Mouse (Mus musculus) liver, embryonic 13.5 days (tissue): ENCODE measurements around the gene Slc6a8. TPM values are rescaled to one million over a fixed set of nuclear protein-coding genes. Genes with fewer than 3 reads are reported as not detected.

Experiments
- ATAC-seq: fragments of 200-750 bp; cut with Nextera tagmentation; 2 replicates; pipeline ENCODE4 v1.8.0; 2017; ENCODE audit warnings: low read depth, mild to moderate bottlenecking, moderate number of reproducible peaks, moderate library complexity
- DNase-seq: peaks from one replicate; pipeline ENCODE4 v3.0.0; 2022
- H3K27ac ChIP-seq: fragments of 300-500 bp; sonication (generic); 2 replicates; pipeline ENCODE4 v1.5.1; 2015; ENCODE audit warnings: moderate library complexity, mild to moderate bottlenecking, inconsistent platforms
- H3K27me3 ChIP-seq: fragments of 300-500 bp; sonication (generic); 2 replicates; pipeline ENCODE4 v1.6.1; 2015; ENCODE audit warnings: mild to moderate bottlenecking, inconsistent platforms
- H3K36me3 ChIP-seq: fragments of 300-500 bp; sonication (generic); 2 replicates; pipeline ENCODE4 v1.6.1; 2015; ENCODE audit warnings: mild to moderate bottlenecking, inconsistent platforms
- H3K4me1 ChIP-seq: fragments of 300-500 bp; sonication (generic); replicated peaks from 2 replicates; pipeline ENCODE4 v1.6.1; 2015; ENCODE audit warnings: inconsistent platforms
- H3K4me2 ChIP-seq: fragments of 300-500 bp; sonication (generic); 2 replicates; pipeline ENCODE4 v1.6.1; 2015; ENCODE audit warnings: inconsistent platforms, mild to moderate bottlenecking, moderate library complexity
- H3K4me3 ChIP-seq: fragments of 300-500 bp; sonication (generic); replicated peaks from 2 replicates; pipeline ENCODE4 v1.5.1; 2015; ENCODE audit warnings: mild to moderate bottlenecking, inconsistent platforms
- H3K9ac ChIP-seq: fragments of 300-500 bp; sonication (generic); 2 replicates; pipeline ENCODE4 v1.6.1; 2015; ENCODE audit warnings: mild to moderate bottlenecking, inconsistent platforms
- H3K9me3 ChIP-seq: fragments of 300-500 bp; sonication (generic); replicated peaks from 2 replicates; pipeline ENCODE4 v1.6.1; 2016; ENCODE audit warnings: inconsistent platforms
- WGBS: fragments of 180-500 bp; shearing (Covaris S2); methylation state at CpG from one replicate; pipeline ENCODE4 v1.1.7; 2015; ENCODE audit not compliant: insufficient replicate concordance; 5-methylcytosine and 5-hydroxymethylcytosine counted together
- polyA plus RNA-seq: library from polyadenylated mRNA; unstranded; fragments of >200 nt; fragmentation: Nextera tagmentation; extraction: Ambion mirVana; gene quantifications from 2 replicates; pipeline ENCODE4 v1.2.1, GENCODE M21; 2015

The Slc6a8 gene
- polyA plus RNA-seq, 1 experiment from 2014 or later = 0.41 TPM

- Histone ChIP-seq H3K9ac (no peak overlapping the region), H3K4me1 (no peaks in the 10 kb centered on the region), H3K27me3 (peaks cover 14% of the 10 kb centered on the region), H3K4me2 (peak overlapping the region; percentile 63), H3K27ac (no peak overlapping the region), H3K9me3 (no peaks in the 10 kb centered on the region), H3K4me3 (no peak overlapping the region), H3K36me3 (no peaks in the 10 kb centered on the region)
- no peak for DNase-seq
- WGBS = 48% methylated on average over 13 of the region's 13 CpGs
- ATAC-seq = no peak
These were observed 13.9 kb upstream of the Slc6a8 start for GRCm38 (mm10) chrX:73658936-73659574.

GRCm38 (mm10) chrX:73659575-73660283, 13.2 kb upstream of the Slc6a8 start, which contains the start of gene Pnck:
TSS of gene Pnck (minus strand) at chrX:73660117.
- Histone ChIP-seq H3K27ac (no peak within 1 kb of the TSS), H3K4me2 (peak within 1 kb of the TSS; percentile 63), H3K36me3 (no peaks in the 10 kb centered on the region), H3K9ac (peak within 1 kb of the TSS; percentile 29; the same call in 1 of the 2 replicates), H3K9me3 (no peaks in the 10 kb centered on the region), H3K27me3 (peaks cover 14% of the 10 kb centered on the region), H3K4me1 (no peaks in the 10 kb centered on the region), H3K4me3 (peak within 1 kb of the TSS; percentile 46)
- 0 out of 2 replicates have a peak, but pooled peaks have one; percentile 18 for ATAC-seq
- no peak for DNase-seq
- 20% methylated on average over 49 of the region's 57 CpGs for WGBS

- ATAC-seq (no peak), DNase-seq (no peak)
- 0 out of 2 replicates have a peak overlapping the region, but pooled peaks have one; percentile 29 for H3K9ac ChIP-seq
- H3K27me3 ChIP-seq = peaks cover 14% of the 10 kb centered on the region
- no peak overlapping the region for H3K27ac ChIP-seq
- H3K4me1 ChIP-seq = no peaks in the 10 kb centered on the region
- H3K9me3 ChIP-seq = no peaks in the 10 kb centered on the region
- WGBS = 47% methylated on average over 3 of the region's 3 CpGs
- no peaks in the 10 kb centered on the region for H3K36me3 ChIP-seq
- H3K4me3 ChIP-seq = peak overlapping the region; percentile 46
- peak overlapping the region; percentile 63 for H3K4me2 ChIP-seq
These were observed 12.7 kb upstream of the Slc6a8 start for GRCm38 (mm10) chrX:73660284-73660665.

DNA sequence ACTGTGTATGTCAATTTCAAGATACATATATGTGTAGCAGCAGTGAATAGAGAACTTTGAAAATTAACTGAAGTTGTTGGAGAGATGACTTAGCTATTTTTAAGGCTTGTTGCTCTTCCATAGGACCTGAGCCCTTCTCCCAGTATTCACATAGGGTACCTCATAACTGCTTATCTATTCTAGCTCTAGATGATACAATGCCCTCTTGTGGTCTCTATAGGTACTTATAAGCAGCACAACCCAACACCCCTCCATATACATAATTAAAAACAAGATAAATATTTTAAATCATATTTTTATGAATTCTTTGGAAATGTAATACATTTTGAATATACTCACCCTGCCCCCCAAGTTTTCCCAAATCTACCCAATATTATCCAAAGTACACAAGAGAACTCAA, 9.8 kb upstream of the Slc6a8 start:
- Histone ChIP-seq H3K27me3 (peaks cover 14% of the 10 kb centered on the region), H3K9ac (no peak overlapping the region), H3K27ac (no peak overlapping the region), H3K36me3 (no peaks in the 10 kb centered on the region), H3K4me3 (no peak overlapping the region), H3K4me1 (no peaks in the 10 kb centered on the region), H3K9me3 (no peaks in the 10 kb centered on the region), H3K4me2 (no peak overlapping the region)
- no peak for ATAC-seq
- DNase-seq = no peak

GRCm38 (mm10) chrX:73672031-73672431, 919 bp upstream of the Slc6a8 start:
- H3K9ac ChIP-seq = no peak overlapping the region
- H3K36me3 ChIP-seq = no peaks in the 10 kb centered on the region
- H3K4me3 ChIP-seq = no peak overlapping the region
- no peak overlapping the region for H3K27ac ChIP-seq
- WGBS = 48% methylated on average over 4 of the region's 4 CpGs
- H3K27me3 ChIP-seq = peaks cover 36% of the 10 kb centered on the region
- ATAC-seq (peak; percentile 41; the same call in 1 of the 2 replicates), DNase-seq (peak; percentile 13)
- no peaks in the 10 kb centered on the region for H3K4me1 ChIP-seq
- no peaks in the 10 kb centered on the region for H3K9me3 ChIP-seq
- H3K4me2 ChIP-seq = no peak overlapping the region

- peak overlapping the region; percentile 72 for H3K4me2 ChIP-seq
- 22% methylated on average over 32 of the region's 42 CpGs for WGBS
- peak overlapping the region; percentile 56 for H3K4me3 ChIP-seq
- H3K36me3 ChIP-seq = no peaks in the 10 kb centered on the region
- ATAC-seq = no peak
- peak overlapping the region; percentile 64 for H3K9ac ChIP-seq
- H3K9me3 ChIP-seq = no peaks in the 10 kb centered on the region
- peaks cover 36% of the 10 kb centered on the region for H3K27me3 ChIP-seq
- DNase-seq = no peak
- no peaks in the 10 kb centered on the region for H3K4me1 ChIP-seq
- no peak overlapping the region for H3K27ac ChIP-seq
These were observed 643 bp downstream of the Slc6a8 start for GRCm38 (mm10) chrX:73673619-73673967.

GRCm38 (mm10) chrX:73673968-73674661, 1.2 kb downstream of the Slc6a8 start:
- Histone ChIP-seq H3K27ac (no peak overlapping the region), H3K9me3 (no peaks in the 10 kb centered on the region), H3K27me3 (peaks cover 36% of the 10 kb centered on the region), H3K4me2 (peak overlapping the region; percentile 72), H3K4me1 (no peaks in the 10 kb centered on the region), H3K4me3 (peak overlapping the region; percentile 56), H3K9ac (peak overlapping the region; percentile 64; the same call in 1 of the 2 replicates), H3K36me3 (no peaks in the 10 kb centered on the region)
- ATAC-seq (0 out of 2 replicates have a peak, but pooled peaks have one; percentile 24), DNase-seq (no peak)
- WGBS = 37% methylated on average over 19 of the region's 20 CpGs

DNA sequence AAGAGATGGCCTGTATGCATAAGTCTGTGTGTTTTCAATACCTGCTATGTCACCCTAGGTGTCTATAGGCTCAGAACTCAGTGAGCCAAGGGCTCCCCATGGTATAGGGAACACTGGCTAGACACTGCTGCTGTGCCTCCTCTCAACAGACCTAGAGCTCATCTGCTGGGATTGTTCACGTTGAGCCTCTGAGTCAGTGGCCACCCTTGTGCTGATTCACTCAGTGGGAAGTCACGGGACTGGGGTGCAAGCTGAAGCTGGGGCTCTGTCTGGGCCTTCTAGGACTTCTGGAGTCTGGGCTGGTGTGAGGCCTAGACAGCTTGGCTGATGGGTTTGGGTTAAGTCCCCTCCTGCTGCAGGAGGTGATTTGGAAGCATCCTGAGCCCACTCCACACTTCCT, 2.3 kb downstream of the Slc6a8 start:
- DNase-seq = no peak
- peaks cover 33% of the 10 kb centered on the region for H3K27me3 ChIP-seq
- no peak for ATAC-seq
- H3K4me2 ChIP-seq = no peak overlapping the region
- no peaks in the 10 kb centered on the region for H3K36me3 ChIP-seq
- H3K27ac ChIP-seq = no peak overlapping the region
- H3K9ac ChIP-seq = no peak overlapping the region
- H3K4me3 ChIP-seq = no peak overlapping the region
- no peaks in the 10 kb centered on the region for H3K9me3 ChIP-seq
- H3K4me1 ChIP-seq = no peaks in the 10 kb centered on the region
- WGBS = 52% methylated on average over 2 of the region's 2 CpGs

- Histone ChIP-seq H3K4me1 (no peaks in the 10 kb centered on the region), H3K27me3 (peaks cover 33% of the 10 kb centered on the region), H3K27ac (no peak overlapping the region), H3K9me3 (no peaks in the 10 kb centered on the region), H3K9ac (no peak overlapping the region), H3K4me3 (no peak overlapping the region), H3K4me2 (no peak overlapping the region), H3K36me3 (no peaks in the 10 kb centered on the region)
- ATAC-seq (no peak), DNase-seq (no peak)
- WGBS = 88% methylated on average over 4 of the region's 4 CpGs
These were observed 3.7 kb downstream of the Slc6a8 start for GRCm38 (mm10) chrX:73676668-73677067.

DNA sequence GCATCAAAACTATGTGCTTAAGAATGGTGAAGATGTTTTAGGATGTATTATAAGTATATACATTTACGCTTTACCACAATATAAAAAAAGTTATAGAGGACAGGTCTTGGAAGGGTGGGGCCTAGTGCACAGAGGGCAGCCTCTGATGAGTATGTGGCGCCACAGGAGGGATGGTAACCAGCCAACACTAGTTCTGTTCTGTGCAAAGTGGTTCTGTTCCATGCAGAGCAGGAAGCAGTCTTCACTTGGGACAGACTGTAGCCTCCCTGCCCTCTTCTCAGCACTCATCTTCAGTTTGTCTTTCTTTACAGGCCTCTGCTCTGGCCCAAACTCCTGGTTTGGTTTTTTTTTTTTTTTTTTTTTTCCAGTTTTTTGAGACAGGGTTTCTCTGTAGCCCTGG, 11.2 kb downstream of the Slc6a8 start:
- Histone ChIP-seq H3K4me2 (no peak overlapping the region), H3K9me3 (no peaks in the 10 kb centered on the region), H3K27me3 (no peaks in the 10 kb centered on the region), H3K36me3 (peaks cover 50% of the 10 kb centered on the region), H3K4me1 (no peaks in the 10 kb centered on the region), H3K4me3 (no peak overlapping the region), H3K27ac (no peak overlapping the region), H3K9ac (no peak overlapping the region)
- ATAC-seq = no peak
- 82% methylated on average over 2 of the region's 2 CpGs for WGBS
- no peak for DNase-seq

- H3K9ac ChIP-seq = no peak overlapping the region
- ATAC-seq = no peak
- no peak overlapping the region for H3K27ac ChIP-seq
- H3K9me3 ChIP-seq = no peaks in the 10 kb centered on the region
- H3K4me3 ChIP-seq = no peak overlapping the region
- H3K4me1 ChIP-seq = no peaks in the 10 kb centered on the region
- DNase-seq = no peak
- H3K4me2 ChIP-seq = no peak overlapping the region
- no peaks in the 10 kb centered on the region for H3K27me3 ChIP-seq
- H3K36me3 ChIP-seq = peaks cover 56% of the 10 kb centered on the region
These were observed 12.0 kb downstream of the Slc6a8 start for GRCm38 (mm10) chrX:73684978-73685377.
